Mouse (Mus musculus) liver, adult 2 months (tissue): Measurements from ENCODE around the gene Commd1.

ENCODE experiments used
- CTCF ChIP-seq: fragments of 200-500 bp; IDR thresholded peaks from 2 replicates; pipeline ENCODE4 v1.5.1; 2011; ENCODE audit warnings: low read depth, low read length, control low read depth
- POLR2A ChIP-seq: fragments of 200-500 bp; IDR thresholded peaks from 2 replicates; pipeline ENCODE4 v1.6.1; 2011; ENCODE audit warnings: low read length, control low read depth; ENCODE audit not compliant: insufficient read depth; ENCODE audit errors: extremely low read depth

DNA sequence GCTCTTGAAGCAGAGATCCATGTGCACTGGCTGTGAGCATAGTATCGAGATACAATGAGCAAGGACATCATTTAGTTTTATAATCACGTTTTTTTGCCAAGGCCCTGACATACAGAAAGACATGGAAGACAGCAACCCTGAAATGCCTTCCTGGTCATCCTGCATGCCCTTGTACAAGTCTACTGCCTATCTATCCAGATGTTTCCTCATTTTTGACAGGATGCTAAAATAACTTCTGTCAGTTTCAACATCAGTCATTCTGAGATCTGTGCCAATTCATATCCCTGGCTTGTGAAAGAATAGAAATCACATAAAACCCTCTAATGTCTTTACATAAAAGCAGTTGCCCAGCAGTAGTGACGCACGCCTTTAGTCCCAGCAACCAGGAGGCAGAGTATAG, 85.1 kb downstream of the Commd1 start:
- TF ChIP-seq CTCF (no peak), POLR2A (no peak)
